Mouse (Mus musculus) brain, embryonic 14.5 days (tissue): ENCODE measurements around the gene Osbpl9. TPM values are rescaled to one million over a fixed set of nuclear protein-coding genes. Genes with fewer than 3 reads are reported as not detected.

Experiments used
- DNase-seq: peaks from one replicate; pipeline ENCODE4 v3.0.0-alpha.2; 2011; ENCODE audit warnings: low read depth
- CTCF ChIP-seq: fragments of 200-500 bp; IDR thresholded peaks from 2 replicates; pipeline ENCODE4 v1.5.1; 2012; ENCODE audit warnings: inconsistent platforms, mild to moderate bottlenecking, moderate library complexity, borderline replicate concordance; ENCODE audit not compliant: insufficient read depth, insufficient read length; ENCODE audit errors: extremely low read depth
- POLR2A ChIP-seq: fragments of 200-500 bp; IDR thresholded peaks from 2 replicates; pipeline ENCODE4 v1.6.1; 2012; ENCODE audit warnings: mild to moderate bottlenecking, inconsistent platforms, borderline replicate concordance; ENCODE audit not compliant: poor library complexity, insufficient read depth, insufficient read length, severe bottlenecking; ENCODE audit errors: extremely low read depth
- polyA plus RNA-seq: library from polyadenylated mRNA; depleted of rRNA; stranded (reverse); fragments of >200 nt; gene quantifications from 2 replicates; pipeline ENCODE4 v1.2.3, GENCODE M21; 2012

Osbpl9 gene
- polyA plus RNA-seq, 1 experiment: 85.6 TPM

GRCm38 (mm10) chr4:109229766-109230279 lies 27.8 kb upstream of the Osbpl9 start:
- no peak for TF ChIP-seq CTCF
- no peak for TF ChIP-seq POLR2A
- no peak for DNase-seq

GRCm38 (mm10) chr4:109226071-109226470 lies 24.0 kb upstream of the Osbpl9 start:
- peak; percentile 31 for DNase-seq
- TF ChIP-seq POLR2A (no peak), CTCF (no peak)

GRCm38 (mm10) chr4:109225606-109226005 lies 23.5 kb upstream of the Osbpl9 start:
- no peak for TF ChIP-seq POLR2A
- TF ChIP-seq CTCF: no peak
- no peak for DNase-seq

GRCm38 (mm10) chr4:109224762-109225552 lies 22.9 kb upstream of the Osbpl9 start:
- peak; percentile 96 for DNase-seq
- TF ChIP-seq POLR2A (no peak), CTCF (no peak)

- TF ChIP-seq CTCF (no peak), POLR2A (no peak)
- no peak for DNase-seq
These were observed 19.9 kb upstream of the Osbpl9 start for GRCm38 (mm10) chr4:109222001-109222400.

GRCm38 (mm10) chr4:109220441-109220940 lies 18.4 kb upstream of the Osbpl9 start:
- TF ChIP-seq POLR2A: no peak
- TF ChIP-seq CTCF: no peak

GRCm38 (mm10) chr4:109218008-109218407 lies 15.9 kb upstream of the Osbpl9 start:
- no peak for TF ChIP-seq POLR2A
- no peak for TF ChIP-seq CTCF
- DNase-seq: no peak

More at GRCm38 (mm10) chr4:109220441-109220940, 18.4 kb upstream of the Osbpl9 start:
- no peak for DNase-seq

- no peak for DNase-seq
- TF ChIP-seq POLR2A (no peak), CTCF (no peak)
These were observed 11.9 kb upstream of the Osbpl9 start for GRCm38 (mm10) chr4:109213986-109214385.

GRCm38 (mm10) chr4:109210881-109211280 lies 8.8 kb upstream of the Osbpl9 start:
- no peak for TF ChIP-seq POLR2A
- no peak for TF ChIP-seq CTCF

GRCm38 (mm10) chr4:109210253-109210652 lies 8.2 kb upstream of the Osbpl9 start:
- DNase-seq: no peak
- TF ChIP-seq POLR2A: no peak
- no peak for TF ChIP-seq CTCF

More at GRCm38 (mm10) chr4:109210881-109211280, 8.8 kb upstream of the Osbpl9 start:
- DNase-seq: no peak

GRCm38 (mm10) chr4:109207524-109207923 lies 5.5 kb upstream of the Osbpl9 start:
- DNase-seq: no peak
- TF ChIP-seq CTCF (no peak), POLR2A (no peak)

GRCm38 (mm10) chr4:109204416-109204815 lies 2.3 kb upstream of the Osbpl9 start:
- DNase-seq: no peak
- TF ChIP-seq POLR2A (no peak), CTCF (no peak)

- TF ChIP-seq POLR2A (no peak), CTCF (no peak)
These were observed 1.9 kb upstream of the Osbpl9 start for GRCm38 (mm10) chr4:109203931-109204330.

GRCm38 (mm10) chr4:109199069-109199468 lies 3.0 kb downstream of the Osbpl9 start:
- DNase-seq: no peak
- no peak for TF ChIP-seq POLR2A
- no peak for TF ChIP-seq CTCF

More at GRCm38 (mm10) chr4:109203931-109204330, 1.9 kb upstream of the Osbpl9 start:
- no peak for DNase-seq

- DNase-seq: no peak
These were observed 6.0 kb downstream of the Osbpl9 start for GRCm38 (mm10) chr4:109195900-109196629.

More at GRCm38 (mm10) chr4:109195900-109196629, 6.0 kb downstream of the Osbpl9 start:
- no peak for TF ChIP-seq POLR2A
- no peak for TF ChIP-seq CTCF
